Mouse (Mus musculus) kidney, postnatal 0 days (tissue): ENCODE results near the gene Olfr1508. TPM values are rescaled to one million over a fixed set of nuclear protein-coding genes. Genes with fewer than 3 reads are reported as not detected.

Experiments
- ATAC-seq: fragments of 200-750 bp; cut with Nextera tagmentation; replicated peaks from 2 replicates; pipeline ENCODE4 v1.8.0; 2017; ENCODE audit warnings: low read depth, moderate number of reproducible peaks, moderate TSS enrichment, moderate library complexity; ENCODE audit not compliant: low FRiP score
- DNase-seq: peaks from one replicate; pipeline ENCODE4 v3.0.0-alpha.2; 2016; ENCODE audit warnings: low spot score
- H3K27ac ChIP-seq: fragments of 300-500 bp; sonication (generic); 2 replicates; pipeline ENCODE4 v1.5.1; 2014; ENCODE audit warnings: mild to moderate bottlenecking
- H3K27me3 ChIP-seq: fragments of 300-500 bp; sonication (generic); 2 replicates; pipeline ENCODE4 v1.6.1; 2014; ENCODE audit warnings: low read length, mixed read lengths; ENCODE audit not compliant: insufficient read depth
- H3K36me3 ChIP-seq: fragments of 300-500 bp; sonication (generic); 2 replicates; pipeline ENCODE4 v1.6.1; 2014; ENCODE audit warnings: low read length, mixed read lengths; ENCODE audit not compliant: insufficient read depth
- H3K4me1 ChIP-seq: fragments of 300-500 bp; sonication (generic); replicated peaks from 2 replicates; pipeline ENCODE4 v1.6.1; 2014; ENCODE audit warnings: antibody characterized with exemption, low read length, mixed read lengths; ENCODE audit not compliant: insufficient read depth
- H3K4me2 ChIP-seq: fragments of 300-500 bp; sonication (generic); 2 replicates; pipeline ENCODE4 v1.6.1; 2014; ENCODE audit warnings: mild to moderate bottlenecking, low read length, moderate library complexity, mixed read lengths
- H3K4me3 ChIP-seq: fragments of 300-500 bp; sonication (generic); replicated peaks from 2 replicates; pipeline ENCODE4 v1.5.1; 2014; ENCODE audit warnings: low read depth, low read length
- H3K9ac ChIP-seq: fragments of 300-500 bp; sonication (generic); 2 replicates; pipeline ENCODE4 v1.6.1; 2014; ENCODE audit warnings: low read depth, low read length
- H3K9me3 ChIP-seq: fragments of 300-500 bp; sonication (generic); replicated peaks from 2 replicates; pipeline ENCODE4 v1.6.1; 2016; ENCODE audit warnings: low read length, inconsistent platforms, mixed read lengths
- CTCF ChIP-seq: IDR thresholded peaks from 2 replicates; pipeline ENCODE4 v1.5.1; 2016; ENCODE audit warnings: antibody characterized with exemption, low read depth, mild to moderate bottlenecking, moderate library complexity
- WGBS: fragments of 180-500 bp; shearing (Covaris S2); extraction: QIAGEN DNeasy Blood & Tissue Kit; methylation state at CpG from one replicate; pipeline ENCODE4 v1.1.7; 2014; 5-methylcytosine and 5-hydroxymethylcytosine counted together
- polyA plus RNA-seq: library from polyadenylated mRNA; unstranded; fragments of >200 nt; fragmentation: Nextera tagmentation; extraction: Ambion mirVana; gene quantifications from 2 replicates; pipeline ENCODE4 v1.2.1, GENCODE M21; 2015

Gene Olfr1508
- polyA plus RNA-seq, result not detected in 2 replicates

GRCm38 (mm10) chr14:52467395-52467794 is at the start of gene Olfr1508:
Gene Olfr1508 (minus strand): TSS chr14:52467495.
- no peak for TF ChIP-seq CTCF
- no peak within 1 kb of the TSS for H3K9ac ChIP-seq
- WGBS, result 65% methylated on average over 2 of the region's 2 CpGs
- H3K27ac ChIP-seq, result no peak within 1 kb of the TSS
- DNase-seq, result no peak
- no peak within 1 kb of the TSS for H3K4me2 ChIP-seq
- H3K9me3 ChIP-seq, result no peaks in the 10 kb centered on the region
- H3K4me3 ChIP-seq, result no peak within 1 kb of the TSS
- no peak for ATAC-seq
- no peaks in the 10 kb centered on the region for H3K36me3 ChIP-seq
- H3K4me1 ChIP-seq, result no peaks in the 10 kb centered on the region
- H3K27me3 ChIP-seq, result no peaks in the 10 kb centered on the region

GRCm38 (mm10) chr14:52495516-52495915 is 28.2 kb upstream of the Olfr1508 start, which contains the start of gene Olfr1507:
Gene Olfr1507 (minus strand): TSS chr14:52495749.
- H3K9me3 ChIP-seq, result no peaks in the 10 kb centered on the region
- H3K4me2 ChIP-seq, result no peak within 1 kb of the TSS
- H3K27ac ChIP-seq, result no peak within 1 kb of the TSS
- TF ChIP-seq CTCF, result no peak
- no peak within 1 kb of the TSS for H3K4me3 ChIP-seq
- H3K4me1 ChIP-seq, result no peaks in the 10 kb centered on the region
- no peaks in the 10 kb centered on the region for H3K36me3 ChIP-seq
- H3K27me3 ChIP-seq, result no peaks in the 10 kb centered on the region
- no peak for DNase-seq
- ATAC-seq, result no peak
- no peak within 1 kb of the TSS for H3K9ac ChIP-seq
- WGBS, result 79% methylated on average over 4 of the region's 4 CpGs

- Histone ChIP-seq H3K36me3 (no peaks in the 10 kb centered on the region), H3K4me3 (no peak overlapping the region), H3K4me1 (no peaks in the 10 kb centered on the region), H3K9ac (no peak overlapping the region), H3K9me3 (no peaks in the 10 kb centered on the region), H3K27me3 (no peaks in the 10 kb centered on the region), H3K27ac (no peak overlapping the region), H3K4me2 (no peak overlapping the region)
- ATAC-seq, result no peak
- no peak for TF ChIP-seq CTCF
- DNase-seq, result no peak
- WGBS, result 75% methylated on average over 1 of the region's 1 CpGs
These were observed 1.6 kb downstream of the Olfr1508 start for GRCm38 (mm10) chr14:52465738-52466137.

- Histone ChIP-seq H3K27me3 (no peaks in the 10 kb centered on the region), H3K36me3 (no peaks in the 10 kb centered on the region), H3K4me3 (no peak overlapping the region), H3K9me3 (no peaks in the 10 kb centered on the region), H3K4me1 (no peaks in the 10 kb centered on the region), H3K9ac (no peak overlapping the region), H3K27ac (no peak overlapping the region), H3K4me2 (no peak overlapping the region)
- ATAC-seq (no peak), DNase-seq (no peak)
- no peak for TF ChIP-seq CTCF
These were observed 5.4 kb downstream of the Olfr1508 start for GRCm38 (mm10) chr14:52461928-52462327.

- Histone ChIP-seq H3K4me2 (no peak overlapping the region), H3K4me1 (no peaks in the 10 kb centered on the region), H3K9me3 (no peaks in the 10 kb centered on the region), H3K4me3 (no peak overlapping the region), H3K36me3 (no peaks in the 10 kb centered on the region), H3K27ac (no peak overlapping the region), H3K9ac (no peak overlapping the region), H3K27me3 (no peaks in the 10 kb centered on the region)
- ATAC-seq, result no peak
- DNase-seq, result no peak
- 86% methylated on average over 8 of the region's 8 CpGs for WGBS
- TF ChIP-seq CTCF, result no peak
These were observed 16.2 kb downstream of the Olfr1508 start for GRCm38 (mm10) chr14:52451138-52451537.

- no peaks in the 10 kb centered on the region for H3K36me3 ChIP-seq
- no peaks in the 10 kb centered on the region for H3K4me1 ChIP-seq
- H3K9me3 ChIP-seq, result no peaks in the 10 kb centered on the region
- no peaks in the 10 kb centered on the region for H3K27me3 ChIP-seq
- TF ChIP-seq CTCF, result no peak
- H3K27ac ChIP-seq, result no peak within 1 kb of the TSS
- H3K9ac ChIP-seq, result no peak within 1 kb of the TSS
- DNase-seq (no peak), ATAC-seq (no peak)
- H3K4me2 ChIP-seq, result no peak within 1 kb of the TSS
- no peak within 1 kb of the TSS for H3K4me3 ChIP-seq
These were observed 24.6 kb downstream of the Olfr1508 start, which contains the start of gene Olfr1509 for GRCm38 (mm10) chr14:52442690-52443089. Gene Olfr1509 (plus strand): TSS chr14:52442990.

- H3K27me3 ChIP-seq, result no peaks in the 10 kb centered on the region
- no peak overlapping the region for H3K4me2 ChIP-seq
- H3K4me3 ChIP-seq, result no peak overlapping the region
- H3K4me1 ChIP-seq, result no peaks in the 10 kb centered on the region
- H3K9me3 ChIP-seq, result no peaks in the 10 kb centered on the region
- no peak for TF ChIP-seq CTCF
- H3K36me3 ChIP-seq, result no peaks in the 10 kb centered on the region
- ATAC-seq (no peak), DNase-seq (no peak)
- no peak overlapping the region for H3K27ac ChIP-seq
- H3K9ac ChIP-seq, result no peak overlapping the region
- 86% methylated on average over 1 of the region's 1 CpGs for WGBS
These were observed 39.6 kb downstream of the Olfr1508 start for GRCm38 (mm10) chr14:52427686-52428085.
